Mouse (Mus musculus): Measurements from ENCODE around the gene Krt83. TPM values are rescaled to one million over a fixed set of nuclear protein-coding genes. Genes with fewer than 3 reads are reported as not detected.

Gene Krt83
- not detected for polyA plus RNA-seq (2015; fragmentation: Illumina TruSeq; extraction: RNeasy Lipid Tissue Mini Kit (QIAGEN cat#74804); ENCODE audit: low read depth, low replicate concordance)

DNA sequence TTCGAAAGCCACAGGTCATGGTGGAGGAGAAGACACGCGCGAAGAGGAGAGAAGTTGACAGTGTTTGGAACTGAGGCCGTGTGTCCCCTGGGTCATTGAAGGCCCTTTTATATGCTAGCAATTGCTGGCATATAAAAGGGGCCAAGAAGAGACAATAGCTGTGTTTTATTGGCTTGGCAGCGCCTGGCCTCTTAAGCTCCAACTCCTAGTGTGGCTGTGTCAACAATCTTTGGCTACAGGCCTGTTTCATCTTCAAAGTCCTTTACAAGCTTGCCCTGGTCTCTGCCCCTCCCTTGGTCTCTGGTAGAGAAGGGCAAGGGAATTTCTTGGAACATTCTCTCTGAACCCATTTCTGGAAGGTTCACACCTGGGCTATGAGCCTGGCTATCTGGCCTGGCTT lies at the start of gene Krt83:
Krt83 (minus strand) TSS at position 82 of the 400 bp plus-strand sequence.

DNA sequence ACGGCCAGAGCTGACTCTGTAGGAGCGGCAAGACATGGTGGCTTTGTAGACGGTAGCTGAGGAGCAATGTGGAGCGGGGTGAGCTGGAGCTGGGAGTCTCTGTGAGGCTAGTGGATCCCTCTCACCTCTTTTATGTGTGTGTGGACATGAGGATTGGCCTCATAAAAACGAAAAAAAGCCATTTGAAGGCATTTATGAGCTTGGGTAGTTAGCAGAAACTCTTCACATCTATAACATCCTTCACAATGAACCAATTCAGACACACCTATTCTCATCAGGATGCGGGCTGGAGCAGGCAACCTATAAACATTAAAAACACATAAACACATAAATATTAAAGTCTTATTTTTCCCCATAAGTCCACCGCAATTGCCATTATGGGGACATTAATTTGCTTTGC lies 41.4 kb upstream of the Krt83 start, which contains the start of gene Krt84:
Krt84 (minus strand) TSS at position 101 of the 400 bp plus-strand sequence.

DNA sequence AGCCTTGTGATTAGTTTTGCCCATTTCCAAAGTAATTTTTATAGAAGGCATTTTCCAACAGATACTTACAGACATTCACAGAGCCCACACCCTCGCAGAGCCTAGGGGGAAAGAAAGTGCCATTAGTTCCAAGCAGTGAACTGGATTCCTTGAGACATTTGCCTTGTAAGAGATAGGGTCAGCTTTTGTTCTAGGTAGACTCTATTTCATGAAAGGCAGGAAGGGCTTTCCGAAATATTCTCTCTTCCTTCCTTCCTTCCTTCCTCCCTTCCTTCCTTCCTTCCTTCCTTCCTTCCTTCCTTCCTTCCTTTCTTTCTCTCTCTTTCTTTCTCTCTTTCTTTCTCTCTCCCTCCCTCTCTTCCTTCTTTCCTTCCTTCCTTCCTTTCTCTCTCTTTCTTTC lies 25.8 kb upstream of the Krt83 start, which contains the start of gene Gm49425:
Gm49425 (minus strand) TSS at position 101 of the 400 bp plus-strand sequence.

DNA sequence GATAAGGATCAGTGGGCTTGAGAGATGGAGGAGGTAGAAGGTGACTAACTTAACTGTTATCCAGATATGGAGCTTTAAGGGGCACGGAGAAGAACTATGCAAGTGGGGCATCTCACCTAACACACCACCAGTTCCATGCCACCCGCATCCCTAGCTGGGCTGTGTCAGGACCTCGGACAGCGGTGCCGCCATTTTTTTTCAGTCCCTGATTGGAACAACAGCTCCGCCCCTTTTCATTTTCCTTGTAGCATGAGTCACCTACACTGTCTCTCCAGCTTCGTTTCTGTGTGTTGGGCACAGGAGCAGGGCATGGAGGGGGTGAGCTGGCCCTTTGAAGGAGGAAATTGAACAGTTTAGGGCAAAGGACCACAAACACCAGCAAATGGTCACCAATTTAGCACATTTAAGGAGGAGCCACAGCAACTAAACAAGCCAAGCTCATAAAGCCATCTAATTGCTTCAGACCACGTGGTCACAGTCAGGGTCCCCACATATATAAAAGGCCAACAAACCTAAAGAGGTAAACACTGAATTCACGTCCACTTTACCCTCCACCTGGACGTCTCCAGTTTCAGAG lies 18.3 kb downstream of the Krt83 start, which contains the start of gene Krt86:
Krt86 (plus strand) TSS at position 527 of the 577 bp plus-strand sequence.

DNA sequence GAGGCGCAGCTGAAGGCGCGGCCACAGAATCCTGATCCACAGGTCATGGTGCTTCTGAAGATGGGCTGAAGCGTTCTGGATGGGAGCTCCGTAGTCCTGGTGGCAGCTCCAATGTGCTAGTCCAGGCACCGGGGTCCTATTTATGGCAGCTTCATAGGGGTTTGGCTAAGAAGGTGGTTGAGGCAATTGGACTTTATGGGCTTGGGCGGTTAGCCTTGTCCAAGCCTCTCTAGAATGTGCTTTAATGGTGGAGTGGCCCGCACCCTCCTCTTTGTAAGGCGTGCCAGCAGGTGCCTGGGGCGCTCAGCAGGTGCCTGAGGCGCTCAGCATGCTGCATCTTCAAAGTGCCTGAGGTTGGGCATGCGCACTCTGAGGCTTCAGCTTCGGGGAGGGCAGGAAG lies 27.7 kb downstream of the Krt83 start, which contains the start of gene Krt81:
Krt81 (minus strand) TSS at position 101 of the 400 bp plus-strand sequence.

DNA sequence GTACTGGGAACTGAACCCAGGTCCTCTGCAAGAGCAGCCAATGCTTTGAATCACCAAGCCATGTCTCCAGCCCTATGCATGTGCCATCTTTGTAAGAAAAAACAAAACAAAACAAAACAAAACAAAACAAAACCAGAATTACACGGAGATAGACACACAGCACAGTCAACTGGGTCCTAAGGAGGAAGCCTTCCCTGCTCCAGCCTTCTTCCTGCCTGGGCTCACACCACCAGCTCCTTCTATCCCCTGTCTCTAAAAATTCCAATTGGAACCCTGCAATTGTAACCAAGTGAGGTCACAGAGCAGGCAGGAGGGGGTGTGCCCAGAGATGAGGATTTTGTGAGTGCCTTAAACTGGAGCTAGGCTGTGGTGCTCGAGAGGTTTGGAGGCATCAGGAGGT lies 43.9 kb downstream of the Krt83 start, which contains the start of gene Krt88:
Krt88 (plus strand) TSS at position 301 of the 400 bp plus-strand sequence.

DNA sequence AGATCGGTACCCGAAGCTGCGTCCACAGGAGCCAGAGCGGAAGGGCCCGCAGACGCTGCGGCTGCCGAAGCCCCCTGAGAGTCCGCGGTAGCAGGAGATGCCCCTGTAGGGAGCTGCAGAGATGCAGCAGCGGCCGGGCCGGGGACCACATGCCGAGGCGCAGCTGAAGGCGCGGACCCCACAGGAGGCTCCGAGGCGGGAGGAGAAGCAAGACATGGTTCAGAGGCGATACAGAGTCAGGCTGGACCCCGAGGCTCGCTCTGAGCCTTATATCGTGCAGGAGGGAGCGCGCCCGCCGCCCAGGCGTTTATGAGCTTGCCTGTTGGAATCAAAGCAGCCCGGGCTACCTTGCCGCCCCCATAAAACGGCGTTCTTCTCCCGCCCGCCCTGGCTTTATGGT lies 52.8 kb downstream of the Krt83 start, which contains the start of gene Krt87:
Krt87 (minus strand) TSS at position 250 of the 400 bp plus-strand sequence.

Other genes with a start within 250 kb of the Krt83 start
- 91.2 TPM for gene Nr4a1, start 237.2 kb downstream of the Krt83 start, polyA plus RNA-seq (2015; fragmentation: Illumina TruSeq; extraction: RNeasy Lipid Tissue Mini Kit (QIAGEN cat#74804); ENCODE audit: low read depth, low replicate concordance)
- gene Atg101, start 207.2 kb downstream of the Krt83 start, polyA plus RNA-seq (2015; fragmentation: Illumina TruSeq; extraction: RNeasy Lipid Tissue Mini Kit (QIAGEN cat#74804); ENCODE audit: low read depth, low replicate concordance): 44.3 TPM
- not detected for gene 6030408B16Rik, start 198.3 kb downstream of the Krt83 start, polyA plus RNA-seq (2015; fragmentation: Illumina TruSeq; extraction: RNeasy Lipid Tissue Mini Kit (QIAGEN cat#74804); ENCODE audit: low read depth, low replicate concordance)
- 3.3 TPM for gene Krt80, start 121.3 kb downstream of the Krt83 start, polyA plus RNA-seq (2015; fragmentation: Illumina TruSeq; extraction: RNeasy Lipid Tissue Mini Kit (QIAGEN cat#74804); ENCODE audit: low read depth, low replicate concordance)
- not detected for gene Krt7, start 80.5 kb downstream of the Krt83 start, polyA plus RNA-seq (2015; fragmentation: Illumina TruSeq; extraction: RNeasy Lipid Tissue Mini Kit (QIAGEN cat#74804); ENCODE audit: low read depth, low replicate concordance)
- gene Krt87, start 52.7 kb downstream of the Krt83 start, polyA plus RNA-seq (2015; fragmentation: Illumina TruSeq; extraction: RNeasy Lipid Tissue Mini Kit (QIAGEN cat#74804); ENCODE audit: low read depth, low replicate concordance): 0.19 TPM
- not detected for gene Krt88, start 43.8 kb downstream of the Krt83 start, polyA plus RNA-seq (2015; fragmentation: Illumina TruSeq; extraction: RNeasy Lipid Tissue Mini Kit (QIAGEN cat#74804); ENCODE audit: low read depth, low replicate concordance)
- not detected for gene Krt81, start 27.8 kb downstream of the Krt83 start, polyA plus RNA-seq (2015; fragmentation: Illumina TruSeq; extraction: RNeasy Lipid Tissue Mini Kit (QIAGEN cat#74804); ENCODE audit: low read depth, low replicate concordance)
- gene Krt86, start 18.0 kb downstream of the Krt83 start, polyA plus RNA-seq (2015; fragmentation: Illumina TruSeq; extraction: RNeasy Lipid Tissue Mini Kit (QIAGEN cat#74804); ENCODE audit: low read depth, low replicate concordance): not detected
- gene Gm49425, start 25.7 kb upstream of the Krt83 start, polyA plus RNA-seq (2015; fragmentation: Illumina TruSeq; extraction: RNeasy Lipid Tissue Mini Kit (QIAGEN cat#74804); ENCODE audit: low read depth, low replicate concordance): not detected
- gene Krt84, start 41.3 kb upstream of the Krt83 start, polyA plus RNA-seq (2015; fragmentation: Illumina TruSeq; extraction: RNeasy Lipid Tissue Mini Kit (QIAGEN cat#74804); ENCODE audit: low read depth, low replicate concordance): not detected
- gene Krt82, start 59.2 kb upstream of the Krt83 start, polyA plus RNA-seq (2015; fragmentation: Illumina TruSeq; extraction: RNeasy Lipid Tissue Mini Kit (QIAGEN cat#74804); ENCODE audit: low read depth, low replicate concordance): not detected
- gene Krt90, start 71.4 kb upstream of the Krt83 start, polyA plus RNA-seq (2015; fragmentation: Illumina TruSeq; extraction: RNeasy Lipid Tissue Mini Kit (QIAGEN cat#74804); ENCODE audit: low read depth, low replicate concordance): not detected
- not detected for gene Krt75, start 82.4 kb upstream of the Krt83 start, polyA plus RNA-seq (2015; fragmentation: Illumina TruSeq; extraction: RNeasy Lipid Tissue Mini Kit (QIAGEN cat#74804); ENCODE audit: low read depth, low replicate concordance)
- not detected for gene Gm5414, start 136.7 kb upstream of the Krt83 start, polyA plus RNA-seq (2015; fragmentation: Illumina TruSeq; extraction: RNeasy Lipid Tissue Mini Kit (QIAGEN cat#74804); ENCODE audit: low read depth, low replicate concordance)
- gene Gm5478, start 155.9 kb upstream of the Krt83 start, polyA plus RNA-seq (2015; fragmentation: Illumina TruSeq; extraction: RNeasy Lipid Tissue Mini Kit (QIAGEN cat#74804); ENCODE audit: low read depth, low replicate concordance): not detected
- not detected for gene Krt6b, start 188.8 kb upstream of the Krt83 start, polyA plus RNA-seq (2015; fragmentation: Illumina TruSeq; extraction: RNeasy Lipid Tissue Mini Kit (QIAGEN cat#74804); ENCODE audit: low read depth, low replicate concordance)
- gene Krt6a, start 202.8 kb upstream of the Krt83 start, polyA plus RNA-seq (2015; fragmentation: Illumina TruSeq; extraction: RNeasy Lipid Tissue Mini Kit (QIAGEN cat#74804); ENCODE audit: low read depth, low replicate concordance): not detected
- gene Krt5, start 221.4 kb upstream of the Krt83 start, polyA plus RNA-seq (2015; fragmentation: Illumina TruSeq; extraction: RNeasy Lipid Tissue Mini Kit (QIAGEN cat#74804); ENCODE audit: low read depth, low replicate concordance): not detected